Mouse (Mus musculus) midbrain, embryonic 12.5 days (tissue): ENCODE data around the gene Pde10a. TPM values are rescaled to one million over a fixed set of nuclear protein-coding genes. Genes with fewer than 3 reads are reported as not detected.
"Not testable (repeated sequence)": the region's sequence is repeated elsewhere in the genome, so short reads cannot be mapped to it uniquely, and the experiment has no call there.

Experiments
- ATAC-seq: fragments of 200-750 bp; cut with Nextera tagmentation; 2 replicates; pipeline ENCODE4 v1.8.0; 2017; ENCODE audit warnings: low read depth, moderate TSS enrichment, moderate library complexity; ENCODE audit not compliant: low FRiP score
- H3K27ac ChIP-seq: fragments of 300-500 bp; sonication (generic); replicated peaks from 2 replicates; pipeline ENCODE4 v1.5.1; 2016; ENCODE audit warnings: mild to moderate bottlenecking
- H3K27me3 ChIP-seq: fragments of 300-500 bp; sonication (generic); 2 replicates; pipeline ENCODE4 v1.6.1; 2016; ENCODE audit warnings: mild to moderate bottlenecking
- H3K36me3 ChIP-seq: fragments of 300-500 bp; sonication (generic); 2 replicates; pipeline ENCODE4 v1.6.1; 2016
- H3K4me1 ChIP-seq: fragments of 300-500 bp; sonication (generic); 2 replicates; pipeline ENCODE4 v1.6.1; 2016
- H3K4me2 ChIP-seq: fragments of 300-500 bp; sonication (generic); replicated peaks from 2 replicates; pipeline ENCODE4 v1.6.1; 2016; ENCODE audit warnings: mild to moderate bottlenecking, moderate library complexity
- H3K4me3 ChIP-seq: fragments of 300-500 bp; sonication (generic); 2 replicates; pipeline ENCODE4 v1.5.1; 2016; ENCODE audit warnings: mild to moderate bottlenecking
- H3K9ac ChIP-seq: fragments of 300-500 bp; sonication (generic); replicated peaks from 2 replicates; pipeline ENCODE4 v1.6.1; 2016; ENCODE audit warnings: mild to moderate bottlenecking, moderate library complexity
- H3K9me3 ChIP-seq: fragments of 300-500 bp; sonication (generic); 2 replicates; pipeline ENCODE4 v1.6.1; 2016; ENCODE audit warnings: mild to moderate bottlenecking
- WGBS: fragments of 180-500 bp; shearing (Covaris S2); methylation state at CpG from one replicate; pipeline ENCODE4 v1.1.7; 2016; 5-methylcytosine and 5-hydroxymethylcytosine counted together
- polyA plus RNA-seq: library from polyadenylated mRNA; unstranded; fragments of >200 nt; fragmentation: Nextera tagmentation; extraction: Ambion mirVana; gene quantifications from 2 replicates; pipeline ENCODE4 v1.2.1, GENCODE M21; 2016

Gene Pde10a
- polyA plus RNA-seq, 1 experiment from 2014 or later, result 9.9 TPM

GRCm38 (mm10) chr17:8658751-8659454, 133.7 kb downstream of the Pde10a start:
- H3K4me1 ChIP-seq, result no peaks in the 10 kb centered on the region
- ATAC-seq, result no peak
- no peak overlapping the region for H3K27ac ChIP-seq
- no peaks in the 10 kb centered on the region for H3K9me3 ChIP-seq
- WGBS, result 71% methylated on average over 16 of the region's 16 CpGs
- no peak overlapping the region for H3K9ac ChIP-seq
- H3K36me3 ChIP-seq, result no peaks in the 10 kb centered on the region
- no peaks in the 10 kb centered on the region for H3K27me3 ChIP-seq
- H3K4me3 ChIP-seq, result no peak overlapping the region
- no peak overlapping the region for H3K4me2 ChIP-seq

- H3K9me3 ChIP-seq, result no peaks in the 10 kb centered on the region
- no peak overlapping the region for H3K9ac ChIP-seq
- 67% methylated on average over 5 of the region's 5 CpGs for WGBS
- no peak overlapping the region for H3K27ac ChIP-seq
- H3K4me1 ChIP-seq, result no peaks in the 10 kb centered on the region
- no peaks in the 10 kb centered on the region for H3K27me3 ChIP-seq
- no peak overlapping the region for H3K4me3 ChIP-seq
- H3K36me3 ChIP-seq, result no peaks in the 10 kb centered on the region
- no peak overlapping the region for H3K4me2 ChIP-seq
- ATAC-seq, result no peak
Observed at GRCm38 (mm10) chr17:8666912-8667311, 141.7 kb downstream of the Pde10a start.

GRCm38 (mm10) chr17:8674651-8675050, 149.5 kb downstream of the Pde10a start:
- no peak overlapping the region for H3K4me3 ChIP-seq
- no peaks in the 10 kb centered on the region for H3K9me3 ChIP-seq
- 79% methylated on average over 2 of the region's 2 CpGs for WGBS
- no peak for ATAC-seq
- no peaks in the 10 kb centered on the region for H3K27me3 ChIP-seq
- H3K27ac ChIP-seq, result no peak overlapping the region
- no peak overlapping the region for H3K4me2 ChIP-seq
- no peaks in the 10 kb centered on the region for H3K4me1 ChIP-seq
- H3K9ac ChIP-seq, result no peak overlapping the region
- H3K36me3 ChIP-seq, result no peaks in the 10 kb centered on the region

- no peak for ATAC-seq
- Histone ChIP-seq H3K9ac (no peak overlapping the region), H3K9me3 (no peaks in the 10 kb centered on the region), H3K4me2 (no peak overlapping the region), H3K4me3 (no peak overlapping the region), H3K4me1 (0 out of 2 replicates have a peak, but pooled peaks cover 2% of the 10 kb centered on the region), H3K27ac (no peak overlapping the region), H3K36me3 (no peaks in the 10 kb centered on the region), H3K27me3 (no peaks in the 10 kb centered on the region)
- 78% methylated on average over 7 of the region's 7 CpGs for WGBS
Observed at GRCm38 (mm10) chr17:8686356-8686755, 161.2 kb downstream of the Pde10a start.

GRCm38 (mm10) chr17:8688096-8688495, 162.9 kb downstream of the Pde10a start:
- Histone ChIP-seq H3K27me3 (no peaks in the 10 kb centered on the region), H3K4me1 (0 out of 2 replicates have a peak, but pooled peaks cover 2% of the 10 kb centered on the region), H3K27ac (no peak overlapping the region), H3K36me3 (no peaks in the 10 kb centered on the region), H3K9me3 (no peaks in the 10 kb centered on the region), H3K4me2 (no peak overlapping the region), H3K4me3 (no peak overlapping the region), H3K9ac (no peak overlapping the region)
- no peak for ATAC-seq
- 72% methylated on average over 3 of the region's 3 CpGs for WGBS

GRCm38 (mm10) chr17:8698265-8698664, 173.1 kb downstream of the Pde10a start:
- Histone ChIP-seq H3K4me2 (no peak overlapping the region), H3K4me3 (no peak overlapping the region), H3K4me1 (0 out of 2 replicates have a peak, but pooled peaks cover 3% of the 10 kb centered on the region), H3K36me3 (no peaks in the 10 kb centered on the region), H3K27ac (no peak overlapping the region), H3K27me3 (no peaks in the 10 kb centered on the region), H3K9me3 (no peaks in the 10 kb centered on the region), H3K9ac (no peak overlapping the region)
- no peak for ATAC-seq
- 100% methylated on average over 1 of the region's 1 CpGs for WGBS

- Histone ChIP-seq H3K27me3 (no peaks in the 10 kb centered on the region), H3K4me2 (no peak overlapping the region), H3K36me3 (no peaks in the 10 kb centered on the region), H3K27ac (no peak overlapping the region), H3K9ac (no peak overlapping the region), H3K4me3 (no peak overlapping the region), H3K9me3 (no peaks in the 10 kb centered on the region), H3K4me1 (0 out of 2 replicates have a peak, but pooled peaks cover 3% of the 10 kb centered on the region)
- WGBS, result 72% methylated on average over 3 of the region's 3 CpGs
- no peak for ATAC-seq
Observed at GRCm38 (mm10) chr17:8698793-8699192, 173.6 kb downstream of the Pde10a start.

- 66% methylated on average over 7 of the region's 7 CpGs for WGBS
- Histone ChIP-seq H3K4me1 (0 out of 2 replicates have a peak, but pooled peaks cover 3% of the 10 kb centered on the region), H3K36me3 (no peaks in the 10 kb centered on the region), H3K27ac (no peak overlapping the region), H3K9me3 (no peaks in the 10 kb centered on the region), H3K4me3 (no peak overlapping the region), H3K4me2 (no peak overlapping the region), H3K27me3 (no peaks in the 10 kb centered on the region), H3K9ac (no peak overlapping the region)
- ATAC-seq, result no peak
Observed at GRCm38 (mm10) chr17:8701096-8701495, 175.9 kb downstream of the Pde10a start.

- H3K36me3 ChIP-seq, result no peaks in the 10 kb centered on the region
- no peak overlapping the region for H3K4me2 ChIP-seq
- no peak for ATAC-seq
- H3K4me3 ChIP-seq, result no peak overlapping the region
- H3K27me3 ChIP-seq, result no peaks in the 10 kb centered on the region
- no peak overlapping the region for H3K27ac ChIP-seq
- 88% methylated on average over 5 of the region's 5 CpGs for WGBS
- no peaks in the 10 kb centered on the region for H3K9me3 ChIP-seq
- 0 out of 2 replicates have a peak, but pooled peaks cover 3% of the 10 kb centered on the region for H3K4me1 ChIP-seq
- no peak overlapping the region for H3K9ac ChIP-seq
Observed at GRCm38 (mm10) chr17:8702503-8702902, 177.3 kb downstream of the Pde10a start.

- Histone ChIP-seq H3K9me3 (no peaks in the 10 kb centered on the region), H3K4me1 (no peaks in the 10 kb centered on the region), H3K27me3 (no peaks in the 10 kb centered on the region), H3K4me3 (no peak overlapping the region), H3K9ac (no peak overlapping the region), H3K36me3 (no peaks in the 10 kb centered on the region), H3K4me2 (no peak overlapping the region), H3K27ac (no peak overlapping the region)
- ATAC-seq, result no peak
Observed at GRCm38 (mm10) chr17:8708006-8708405, 182.8 kb downstream of the Pde10a start.

- not testable (repeated sequence) for H3K36me3 ChIP-seq, H3K4me2 ChIP-seq, H3K27ac ChIP-seq, H3K27me3 ChIP-seq, H3K9me3 ChIP-seq, H3K4me1 ChIP-seq, ATAC-seq, H3K4me3 ChIP-seq, H3K9ac ChIP-seq
- 91% methylated on average over 2 of the region's 2 CpGs for WGBS
Observed at GRCm38 (mm10) chr17:8712734-8713133, 187.6 kb downstream of the Pde10a start.

GRCm38 (mm10) chr17:8720961-8721360, 195.8 kb downstream of the Pde10a start:
- 87% methylated on average over 10 of the region's 10 CpGs for WGBS
- no peaks in the 10 kb centered on the region for H3K9me3 ChIP-seq

More at GRCm38 (mm10) chr17:8720961-8721360, 195.8 kb downstream of the Pde10a start:
- no peaks in the 10 kb centered on the region for H3K27me3 ChIP-seq
- no peak overlapping the region for H3K4me2 ChIP-seq
- ATAC-seq, result no peak
- no peak overlapping the region for H3K9ac ChIP-seq
- H3K4me3 ChIP-seq, result no peak overlapping the region
- no peak overlapping the region for H3K27ac ChIP-seq
- peaks cover 7% of the 10 kb centered on the region; the same call in 1 of the 2 replicates for H3K4me1 ChIP-seq
- H3K36me3 ChIP-seq, result no peaks in the 10 kb centered on the region
